Mouse (Mus musculus) erythroid progenitor cell, adult 5-6 weeks (primary cell): Measurements from ENCODE around the gene Olfr550. TPM values are rescaled to one million over a fixed set of nuclear protein-coding genes. Genes with fewer than 3 reads are reported as not detected.
"Not testable (repeated sequence)": the region's sequence is repeated elsewhere in the genome, so short reads cannot be mapped to it uniquely, and the experiment has no call there.

Source experiments
- ATAC-seq: replicated peaks from 2 replicates; pipeline ENCODE4 v1.8.0; 2016; ENCODE audit warnings: moderate number of reproducible peaks, mild to moderate bottlenecking, moderate TSS enrichment, inconsistent platforms; ENCODE audit not compliant: poor library complexity, low FRiP score, severe bottlenecking
- total RNA-seq, 2 experiments: library from RNA; stranded (forward) in 1 of 2; stranded (reverse) in 1 of 2; fragments of 150-400 nt in 1 of 2; fragments of 186-747, 209-891 nt in 1 of 2; gene quantifications; 2 replicates each; pipeline versions ENCODE4 v1.2.3 to v1.2.4; 2015 to 2017; ENCODE audit warnings: low replicate concordance in 2 of 2

Olfr550 gene
- total RNA-seq (2015; ENCODE audit: low replicate concordance) (not detected in 2 replicates), total RNA-seq (2017; ENCODE audit: low replicate concordance) (not detected in 2 replicates)

DNA sequence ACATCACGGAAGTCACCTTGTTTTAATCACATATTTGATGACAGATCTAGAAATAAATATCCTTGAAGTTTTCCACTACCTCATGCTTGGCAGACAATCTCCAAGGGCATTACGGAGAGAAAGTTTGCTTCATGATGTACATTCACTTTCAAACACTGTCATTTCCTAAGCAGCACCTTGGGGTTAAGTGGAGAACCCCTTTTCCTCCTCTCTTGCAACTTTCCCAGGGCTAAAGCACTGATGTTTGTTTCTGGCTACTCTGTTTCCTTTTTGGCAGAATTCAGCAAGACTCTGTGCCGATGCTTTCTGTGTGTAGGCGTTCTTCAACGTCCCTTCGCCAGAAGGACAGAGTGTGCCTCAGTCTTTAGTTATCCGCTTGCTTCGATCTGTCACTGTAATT lies at the start of gene Olfr550:
Gene Olfr550, plus strand, starts transcription at position 301 of the 400 bp plus-strand sequence.
- ATAC-seq, result no peak

DNA sequence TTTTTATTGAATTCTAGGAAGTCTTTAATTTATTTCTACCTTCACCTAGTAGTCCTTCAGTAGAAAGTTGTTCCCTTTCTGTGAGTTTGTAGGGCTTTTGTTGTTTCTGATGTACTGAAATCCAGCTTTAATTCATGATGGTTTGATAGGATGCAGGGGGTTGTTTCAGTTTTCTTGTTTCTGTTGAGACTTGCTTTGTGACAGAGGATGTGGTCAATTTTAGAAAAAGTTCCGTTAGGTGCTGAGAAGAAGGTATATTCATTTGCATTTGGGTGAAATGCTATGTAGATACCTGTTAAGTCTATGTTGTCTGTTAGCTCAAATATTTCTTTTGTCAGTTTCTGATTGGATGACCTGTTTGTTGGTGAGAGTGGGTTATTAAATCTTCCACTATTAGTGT lies 42.2 kb upstream of the Olfr550 start:
- ATAC-seq, result no peak

DNA sequence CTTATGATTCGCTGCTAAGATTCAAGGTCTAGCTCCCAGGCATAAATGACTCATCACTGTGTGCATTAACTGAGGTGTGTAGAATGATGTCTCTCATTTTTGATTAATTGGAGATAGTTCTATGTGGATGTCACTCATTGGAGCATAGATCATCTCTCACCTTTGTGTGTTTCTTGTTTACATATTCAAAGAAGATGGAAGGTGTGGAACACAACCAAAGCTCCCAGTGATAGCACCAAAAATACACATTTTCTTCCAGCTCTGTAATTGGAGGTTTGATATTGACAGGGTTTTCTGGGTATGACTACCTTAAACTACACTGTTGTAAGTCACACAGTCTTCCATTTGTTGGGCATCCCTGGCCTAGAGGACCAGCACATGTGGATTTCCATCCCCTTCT lies 36.8 kb upstream of the Olfr550 start, which contains the start of gene Olfr547:
Gene Olfr547, plus strand, starts transcription at position 301 of the 400 bp plus-strand sequence.
- no peak for ATAC-seq

DNA sequence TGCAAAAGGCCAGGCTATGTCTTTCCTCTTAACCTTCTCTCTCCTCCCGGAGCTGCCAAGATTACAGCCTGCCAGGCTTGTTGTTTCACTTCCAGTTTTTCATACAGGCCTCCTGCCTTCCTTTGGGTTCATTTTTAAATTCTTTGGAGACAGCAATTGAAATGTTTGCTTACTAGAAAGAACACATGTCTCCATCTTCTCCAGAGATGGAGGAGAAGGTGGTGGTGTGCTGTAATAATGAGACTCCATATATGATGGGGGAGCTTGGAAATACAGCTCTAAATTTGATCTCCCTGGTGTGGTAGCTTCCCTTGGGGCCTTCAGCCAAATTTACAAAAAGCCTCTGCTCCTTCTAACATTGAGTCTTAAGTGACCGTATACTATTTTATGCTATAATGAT lies 30.6 kb upstream of the Olfr550 start, which contains the start of gene Olfr548-ps1:
Gene Olfr548-ps1, plus strand, starts transcription at position 301 of the 400 bp plus-strand sequence.
- no peak for ATAC-seq

DNA sequence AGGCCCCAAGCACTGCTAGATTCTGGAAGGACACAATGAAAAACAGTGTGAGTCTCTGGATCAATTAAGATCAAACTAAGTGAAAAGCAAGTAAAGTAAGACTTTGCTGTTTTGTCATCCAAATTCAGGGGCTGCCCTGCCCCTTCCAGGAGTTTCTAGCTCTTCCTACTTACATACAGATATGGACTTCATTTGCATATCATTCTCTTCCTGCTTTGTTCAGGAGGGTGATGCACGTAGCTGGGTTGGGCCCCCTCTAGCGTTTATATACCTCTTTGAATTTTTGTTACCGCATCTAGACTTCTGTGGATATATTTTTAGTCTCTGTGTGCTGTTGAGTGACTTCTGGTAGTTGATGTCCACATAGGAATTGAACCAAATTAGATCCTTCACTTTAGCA lies 30.0 kb upstream of the Olfr550 start:
- no peak for ATAC-seq

DNA sequence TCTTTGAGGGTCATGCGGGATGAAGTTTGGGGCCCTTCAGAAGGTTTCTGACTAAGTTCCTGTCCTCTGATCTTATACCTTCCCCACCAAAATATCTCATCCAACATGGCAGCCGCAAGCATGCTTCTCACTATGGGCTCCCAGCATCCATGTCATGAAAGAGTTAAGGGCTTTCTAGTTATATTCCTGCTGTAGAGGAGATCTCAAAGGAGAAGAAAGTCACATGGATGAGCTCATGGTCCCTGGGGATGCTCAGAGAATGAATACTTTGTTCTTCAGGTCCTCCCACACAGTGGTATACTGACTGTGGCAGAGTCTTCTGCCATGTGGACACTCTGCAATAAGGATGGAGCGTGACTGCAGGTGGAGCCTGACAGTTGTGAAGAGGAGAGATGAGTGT lies 21.7 kb upstream of the Olfr550 start, which contains the start of gene Olfr549:
Gene Olfr549, plus strand, starts transcription at position 301 of the 400 bp plus-strand sequence.
- ATAC-seq, result no peak

DNA sequence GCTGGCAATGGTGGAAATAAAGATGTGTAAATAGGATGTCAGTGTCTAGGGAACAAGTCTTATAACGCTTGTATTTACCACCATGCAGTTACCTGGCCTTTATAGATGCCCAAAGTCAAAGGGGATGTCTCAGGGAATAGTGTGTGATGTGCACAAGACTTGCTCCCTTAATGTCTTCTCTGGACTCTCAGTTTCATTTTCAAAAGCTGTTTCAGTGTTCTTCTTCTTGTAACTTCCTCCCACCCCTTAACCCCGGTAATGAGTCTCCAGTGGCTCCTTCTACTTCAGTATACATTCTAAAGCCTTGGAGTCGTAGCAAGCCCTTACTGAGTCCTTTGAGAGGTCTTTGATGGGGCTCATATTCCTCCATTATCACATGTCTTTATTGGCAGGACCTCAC lies 18.0 kb upstream of the Olfr550 start:
- no peak for ATAC-seq

DNA sequence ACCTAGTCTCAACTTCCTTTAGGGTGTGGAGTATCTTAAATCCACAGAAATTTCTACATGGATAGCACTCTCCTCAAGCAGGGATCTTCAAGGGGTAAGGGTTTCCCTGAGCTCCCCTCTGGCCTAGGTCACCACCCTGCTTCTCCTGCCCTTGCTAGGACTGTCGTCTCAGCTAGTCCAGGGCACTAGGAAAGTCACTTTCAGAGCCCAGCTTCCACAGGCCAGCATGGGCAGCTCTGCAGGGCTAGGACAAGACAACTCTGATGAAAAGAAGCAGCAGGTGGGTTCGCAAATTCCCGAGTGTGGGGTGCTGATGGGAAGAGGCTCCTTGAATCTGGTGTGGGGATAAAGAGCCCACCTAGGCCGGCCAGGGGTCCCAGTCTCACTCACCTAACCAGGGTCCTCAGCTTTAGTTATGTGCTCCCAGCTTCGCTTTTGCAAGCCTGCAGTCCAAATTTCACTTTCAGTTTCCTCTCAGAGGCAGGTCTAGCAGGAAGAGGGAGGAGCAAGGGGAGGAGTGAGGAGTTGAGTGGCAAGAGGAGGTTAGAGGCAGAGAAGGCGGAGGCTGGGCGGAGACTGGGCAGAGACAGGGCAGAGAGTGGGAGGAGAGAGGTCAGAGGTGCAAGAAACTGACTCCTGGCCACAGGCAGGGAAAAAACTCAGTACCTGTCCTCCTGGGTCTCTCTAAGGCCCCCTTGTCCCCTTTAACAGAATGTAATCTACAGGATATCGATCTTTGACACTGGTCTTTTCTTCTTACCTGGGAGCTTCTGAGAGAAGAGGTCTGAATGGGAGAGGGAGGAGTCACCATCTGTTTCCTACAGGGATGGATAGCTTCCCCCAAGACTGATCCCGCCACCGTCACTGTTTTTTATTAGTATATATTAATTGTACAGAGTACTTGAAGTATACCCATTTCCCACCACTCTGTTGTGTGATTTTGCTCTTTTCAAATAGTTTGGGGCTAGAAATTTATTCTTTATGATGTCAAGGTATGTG lies 5.9 kb upstream of the Olfr550 start, which contains the start of gene Trim21:
Gene Trim21, minus strand, starts transcription at position 488 of the 999 bp plus-strand sequence.
- ATAC-seq, result peak; percentile 100

DNA sequence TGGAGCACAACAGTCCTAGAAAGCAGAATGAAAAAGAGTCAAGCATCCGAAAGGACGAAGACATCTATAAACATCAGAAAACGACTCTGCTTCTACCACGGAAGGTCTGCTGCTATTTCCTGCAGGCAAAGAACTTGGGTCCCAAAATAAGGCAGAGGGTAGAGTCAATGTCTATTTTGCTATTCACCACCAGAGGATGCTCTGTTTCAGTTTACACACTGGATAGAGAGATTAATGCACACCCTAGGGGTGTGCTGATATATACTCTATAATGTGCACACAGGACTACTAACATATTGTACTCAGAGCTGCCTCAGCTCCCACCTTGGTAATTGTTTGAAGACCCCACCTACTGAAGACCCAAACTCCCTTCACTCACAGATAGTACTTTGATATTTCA lies 5.0 kb upstream of the Olfr550 start:
- ATAC-seq, result no peak

DNA sequence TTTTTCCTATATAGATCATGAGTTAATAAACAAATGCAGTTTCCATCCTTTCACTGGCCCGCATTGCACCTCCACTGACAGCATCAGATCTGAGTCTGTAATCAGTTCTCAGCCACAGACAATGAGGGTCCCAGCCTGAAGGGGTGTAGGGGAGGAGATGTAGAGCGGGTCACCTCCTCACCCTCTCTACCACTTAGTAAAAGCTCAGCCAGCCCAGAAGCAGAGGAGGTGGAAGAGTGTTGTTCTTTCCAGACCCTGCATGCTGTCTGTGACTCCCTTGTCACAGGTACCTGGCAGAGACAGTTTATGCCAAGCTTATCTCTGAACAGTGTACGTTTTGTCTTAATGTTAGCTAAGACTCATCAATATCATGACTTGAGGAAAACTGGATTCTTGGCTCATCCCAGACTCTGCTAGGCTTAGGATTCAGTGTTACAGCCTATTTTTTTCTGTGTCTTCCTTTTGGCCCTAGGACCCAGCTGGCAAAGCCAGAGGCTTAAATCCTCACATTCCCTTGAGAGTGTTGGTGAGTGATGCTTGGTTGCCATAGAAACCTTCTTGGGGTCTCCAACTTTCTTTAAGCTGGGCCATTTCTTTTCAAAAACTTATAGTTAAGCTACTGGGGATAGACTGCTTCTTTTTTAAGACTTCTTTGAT lies 2.1 kb downstream of the Olfr550 start:
- ATAC-seq, result no peak

DNA sequence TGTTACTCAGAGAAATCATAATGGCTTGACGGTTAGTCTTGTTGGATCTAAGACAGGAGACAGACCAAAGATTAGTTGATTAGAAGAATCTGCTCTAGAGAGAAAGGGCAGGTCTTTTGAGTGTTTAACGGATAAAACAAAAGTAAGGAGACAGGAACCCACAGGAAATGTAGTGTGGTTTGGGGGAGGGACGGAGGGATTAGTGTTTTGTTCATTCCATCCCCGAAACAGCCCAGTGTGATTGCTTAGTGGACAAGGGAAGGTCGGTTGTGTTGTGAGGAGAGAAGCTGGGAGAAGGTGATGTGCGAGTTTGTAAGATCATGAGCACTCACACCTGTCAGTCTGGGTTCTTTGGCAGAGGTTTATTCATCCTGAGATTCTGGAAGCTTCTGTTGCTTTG lies 4.8 kb downstream of the Olfr550 start:
- no peak for ATAC-seq

DNA sequence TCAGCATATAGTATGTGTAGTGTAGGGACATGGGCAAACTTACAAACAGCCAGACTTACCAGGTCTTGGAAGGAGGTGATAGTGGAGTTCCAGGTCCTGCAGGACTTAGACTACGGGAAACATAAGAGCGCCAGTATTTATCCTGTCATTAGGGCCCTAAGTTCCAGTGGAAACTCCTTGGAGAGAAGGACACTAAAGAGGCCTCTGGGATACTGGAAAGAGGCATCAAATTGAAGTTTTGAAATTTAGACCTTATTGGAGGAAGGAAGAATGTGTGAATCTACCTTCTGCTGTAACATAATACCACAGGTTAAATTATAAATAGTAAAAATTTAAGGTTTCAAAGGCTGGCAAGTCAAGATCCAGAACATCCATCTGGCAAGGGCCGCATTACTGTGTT lies 20.5 kb downstream of the Olfr550 start, which contains the start of gene Olfr551:
Gene Olfr551, minus strand, starts transcription at position 101 of the 400 bp plus-strand sequence.
- no peak for ATAC-seq

DNA sequence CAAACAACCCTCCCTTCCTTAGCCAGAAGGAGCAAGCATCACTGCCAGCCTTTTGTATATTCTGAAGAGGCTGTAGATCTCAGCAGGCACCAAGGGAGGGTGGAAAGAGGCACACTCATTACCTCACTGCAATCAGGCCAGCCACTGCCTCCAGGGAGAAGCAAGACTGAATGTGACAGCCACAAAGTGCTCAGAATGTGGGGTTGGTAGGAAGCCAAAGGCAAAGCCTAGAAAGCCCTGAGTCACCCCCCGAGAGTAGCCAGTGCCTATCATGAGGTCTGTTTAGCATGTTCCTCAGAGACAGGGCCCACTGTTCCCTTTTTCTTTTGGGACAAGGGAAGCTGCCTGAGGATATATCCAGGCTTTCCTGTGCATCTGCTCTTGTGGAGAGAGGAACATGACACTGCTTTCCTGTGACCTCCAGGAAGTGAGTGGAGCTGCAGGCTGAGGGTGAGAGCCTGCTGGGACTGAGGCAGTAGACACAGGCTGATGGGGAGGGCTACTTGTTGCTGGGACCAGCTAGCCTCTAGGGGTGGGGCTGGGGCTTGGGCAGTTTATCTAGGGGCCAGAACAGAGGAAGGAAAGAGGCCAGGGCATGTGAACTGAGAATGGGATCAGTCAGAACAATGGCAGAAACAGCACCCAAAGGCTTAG lies 26.3 kb downstream of the Olfr550 start, which contains the start of gene Olfr552:
Gene Olfr552, plus strand, starts transcription at position 393 of the 654 bp plus-strand sequence.
- no peak for ATAC-seq

DNA sequence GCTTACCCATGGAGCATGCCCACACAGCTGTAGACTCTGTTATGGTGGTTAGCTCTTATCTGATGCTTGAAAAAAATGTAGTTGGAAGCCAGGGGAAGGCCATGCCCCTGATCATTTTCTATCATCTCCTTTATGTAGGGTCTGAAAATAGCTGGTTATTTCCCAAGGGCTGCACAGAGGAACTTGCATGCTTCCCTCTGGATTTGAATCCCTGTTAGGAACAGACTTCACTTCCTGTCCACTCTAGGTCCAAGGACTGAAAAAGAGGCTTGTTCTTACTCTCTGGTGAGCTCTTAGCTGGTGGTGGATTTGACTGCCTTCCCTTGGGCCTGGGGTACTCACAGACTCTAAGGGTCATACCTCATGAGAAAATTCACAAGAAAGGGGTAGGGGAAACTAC lies 46.9 kb downstream of the Olfr550 start, which contains the start of gene Olfr553:
Gene Olfr553, minus strand, starts transcription at position 101 of the 400 bp plus-strand sequence.
- no peak for ATAC-seq

DNA sequence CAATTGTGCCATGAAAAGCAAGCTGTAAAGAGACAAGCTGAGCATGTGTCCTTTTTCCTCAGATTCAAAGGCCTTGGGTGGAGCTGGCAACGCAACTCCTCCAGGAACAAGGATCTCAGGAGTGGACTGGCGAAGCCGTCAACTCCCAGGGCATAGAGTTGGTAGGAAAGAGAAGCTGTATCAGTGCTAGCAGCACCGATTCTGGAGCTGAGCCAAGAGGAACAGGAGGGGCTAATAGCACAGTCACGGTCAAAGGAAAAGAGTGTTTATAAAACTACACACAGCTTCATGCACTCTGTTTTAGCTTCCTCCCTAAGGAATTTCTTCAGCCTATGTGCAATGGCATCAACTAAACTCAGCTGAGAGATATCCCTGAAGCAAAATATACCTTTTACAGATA lies 48.4 kb downstream of the Olfr550 start:
- ATAC-seq, result no peak

DNA sequence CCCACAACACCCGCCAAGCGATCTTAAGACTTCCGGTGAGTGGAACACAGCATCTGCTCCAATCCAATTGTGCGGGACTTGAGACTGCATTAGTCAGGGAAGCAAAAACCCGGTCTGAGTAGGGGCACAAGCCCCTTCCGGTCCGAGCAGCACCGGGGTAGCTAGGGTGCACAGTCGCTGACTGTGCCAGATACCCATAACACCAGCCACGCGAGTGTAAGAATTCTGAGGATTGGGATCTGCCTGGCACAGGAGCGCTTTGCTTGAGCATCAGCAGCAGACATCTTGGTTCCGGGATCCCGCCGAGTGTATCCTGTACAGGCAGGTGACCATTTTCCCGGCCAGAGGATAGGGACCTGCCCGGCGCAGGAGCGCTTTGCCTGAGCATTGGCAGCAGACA lies 49.1 kb downstream of the Olfr550 start:
- not testable (repeated sequence) for ATAC-seq
